Mouse (Mus musculus) CH12.LX (cell line): ENCODE data around the gene Amh. TPM values are rescaled to one million over a fixed set of nuclear protein-coding genes. Genes with fewer than 3 reads are reported as not detected.

Experiments
- DNase-seq: peaks from one replicate; pipeline ENCODE4 v3.0.0-alpha.2; 2013; ENCODE audit errors: extremely low read depth
- H3K27ac ChIP-seq: 2 replicates; pipeline ENCODE4 v1.5.1; 2012; ENCODE audit warnings: low read depth, mild to moderate bottlenecking, control low read depth, moderate library complexity; ENCODE audit not compliant: insufficient read depth
- H3K27me3 ChIP-seq: replicated peaks from 2 replicates; pipeline ENCODE3; 2012; ENCODE audit warnings: inconsistent platforms
- H3K36me3 ChIP-seq, 2 experiments: replicated peaks in 1 of 2; 2 replicates each; pipeline versions ENCODE3 to v1.6.1; 2012; ENCODE audit warnings: inconsistent platforms in 1 of 2, low read length in 1 of 2, mild to moderate bottlenecking in 1 of 2, mixed read lengths in 1 of 2, moderate library complexity in 1 of 2; ENCODE audit not compliant: control insufficient read depth in 1 of 2, insufficient read depth in 1 of 2
- H3K4me1 ChIP-seq, 2 experiments: 2 replicates each; pipeline ENCODE4 v1.6.1; 2012; ENCODE audit warnings: inconsistent platforms in 1 of 2, moderate library complexity in 1 of 2; ENCODE audit not compliant: insufficient read depth in 2 of 2, control insufficient read depth in 1 of 2
- H3K4me2 ChIP-seq: 2 replicates; pipeline ENCODE4 v1.6.1; 2012; ENCODE audit warnings: low read depth, mild to moderate bottlenecking, control low read depth; ENCODE audit not compliant: poor library complexity, insufficient read depth, severe bottlenecking
- H3K4me3 ChIP-seq, 3 experiments: fragments of 150-350 bp in 1 of 3; sonication (generic) in 1 of 3; replicated peaks in 1 of 3; 2 replicates each; pipeline versions ENCODE3 to v1.5.1; 2011 to 2012; ENCODE audit warnings: low read depth in 2 of 3, low read length in 2 of 3, mild to moderate bottlenecking in 2 of 3, moderate library complexity in 2 of 3, control low read depth in 1 of 3, improper control_type of control experiment in 1 of 3, inconsistent platforms in 1 of 3, mixed read lengths in 1 of 3; ENCODE audit not compliant: poor library complexity in 1 of 3
- H3K79me2 ChIP-seq: replicated peaks from 2 replicates; pipeline ENCODE4 v1.6.1; 2012; ENCODE audit warnings: mild to moderate bottlenecking, moderate library complexity; ENCODE audit not compliant: control insufficient read depth, poor library complexity, insufficient read depth, severe bottlenecking; ENCODE audit errors: extremely low read depth
- H3K9ac ChIP-seq: 2 replicates; pipeline ENCODE4 v1.6.1; 2012; ENCODE audit warnings: low read depth, mild to moderate bottlenecking, control low read depth, moderate library complexity; ENCODE audit not compliant: insufficient read depth
- H3K9me3 ChIP-seq: replicated peaks from 2 replicates; pipeline ENCODE3; 2012; ENCODE audit warnings: low read length, inconsistent platforms, mixed read lengths
- CHD1 ChIP-seq: IDR thresholded peaks from 2 replicates; pipeline ENCODE4 v1.6.1; 2012; ENCODE audit warnings: low read depth, low read length, improper control_type of control experiment, inconsistent platforms
- CHD2 ChIP-seq: IDR thresholded peaks from 2 replicates; pipeline ENCODE4 v1.6.1; 2011; ENCODE audit warnings: low read length, improper control_type of control experiment
- CTCF ChIP-seq, 2 experiments: IDR thresholded peaks in 1 of 2; conservative IDR thresholded peaks in 1 of 2; 2 replicates each; pipeline ENCODE4 v1.5.1; 2011 to 2012; ENCODE audit warnings: low read depth in 2 of 2, low read length in 2 of 2, improper control_type of control experiment in 1 of 2, inconsistent platforms in 1 of 2, mild to moderate bottlenecking in 1 of 2, moderate library complexity in 1 of 2
- E2F4 ChIP-seq: IDR thresholded peaks from 2 replicates; pipeline ENCODE4 v1.6.1; 2011; ENCODE audit warnings: low read depth, low read length, improper control_type of control experiment; ENCODE audit not compliant: insufficient replicate concordance
- ETS1 ChIP-seq: conservative IDR thresholded peaks from 2 replicates; pipeline ENCODE4 v1.6.1; 2012; ENCODE audit warnings: low read depth, mild to moderate bottlenecking, inconsistent platforms, low read length, improper control_type of control experiment, moderate library complexity
- HCFC1 ChIP-seq: IDR thresholded peaks from 2 replicates; pipeline ENCODE4 v1.6.1; 2012; ENCODE audit warnings: low read depth, mild to moderate bottlenecking, inconsistent platforms, low read length, improper control_type of control experiment
- MAFK ChIP-seq: IDR thresholded peaks from 2 replicates; pipeline ENCODE4 v1.6.1; 2011; ENCODE audit warnings: low read length, improper control_type of control experiment; ENCODE audit not compliant: insufficient replicate concordance
- MAX ChIP-seq: IDR thresholded peaks from 2 replicates; pipeline ENCODE4 v1.6.1; 2011; ENCODE audit warnings: low read length, improper control_type of control experiment
- MYC ChIP-seq: IDR thresholded peaks from 2 replicates; pipeline ENCODE4 v1.6.1; 2011; ENCODE audit warnings: low read depth, mild to moderate bottlenecking, improper control_type of control experiment, low read length
- NELFE ChIP-seq: IDR thresholded peaks from 2 replicates; pipeline ENCODE4 v1.6.1; 2011; ENCODE audit warnings: low read depth, low read length, improper control_type of control experiment
- NRF1 ChIP-seq: IDR thresholded peaks from 2 replicates; pipeline ENCODE4 v1.6.1; 2014; ENCODE audit warnings: low read depth, mild to moderate bottlenecking, inconsistent platforms, low read length, improper control_type of control experiment, moderate library complexity
- PAX5 ChIP-seq: IDR thresholded peaks from 2 replicates; pipeline ENCODE4 v1.6.1; 2012; ENCODE audit warnings: low read length, inconsistent platforms, mixed read lengths
- POLR2A ChIP-seq: IDR thresholded peaks from 2 replicates; pipeline ENCODE4 v1.6.1; 2011; ENCODE audit warnings: low read depth, mild to moderate bottlenecking, improper control_type of control experiment, low read length
- SIN3A ChIP-seq: IDR thresholded peaks from 2 replicates; pipeline ENCODE4 v1.6.1; 2012; ENCODE audit warnings: low read length, improper control_type of control experiment, inconsistent platforms
- TBP ChIP-seq: conservative IDR thresholded peaks from 2 replicates; pipeline ENCODE4 v1.6.1; 2011; ENCODE audit warnings: low read depth, low read length, improper control_type of control experiment
- TCF12 ChIP-seq: IDR thresholded peaks from 2 replicates; pipeline ENCODE4 v1.6.1; 2014; ENCODE audit warnings: low read depth, mild to moderate bottlenecking, inconsistent platforms, low read length, improper control_type of control experiment
- UBTF ChIP-seq: IDR thresholded peaks from 2 replicates; pipeline ENCODE4 v1.6.1; 2012; ENCODE audit warnings: low read depth, mild to moderate bottlenecking, inconsistent platforms, low read length, improper control_type of control experiment, moderate library complexity
- USF1 ChIP-seq: IDR thresholded peaks from 2 replicates; pipeline ENCODE4 v1.6.1; 2014; ENCODE audit warnings: low read depth, mild to moderate bottlenecking, inconsistent platforms, low read length, improper control_type of control experiment
- USF2 ChIP-seq: conservative IDR thresholded peaks from 2 replicates; pipeline ENCODE4 v1.6.1; 2011; ENCODE audit warnings: low read depth, low read length, improper control_type of control experiment
- ZC3H11A ChIP-seq: IDR thresholded peaks from 2 replicates; pipeline ENCODE4 v1.6.1; 2012; ENCODE audit warnings: low read depth, mild to moderate bottlenecking, inconsistent platforms, low read length, improper control_type of control experiment
- ZKSCAN1 ChIP-seq: IDR thresholded peaks from 2 replicates; pipeline ENCODE4 v1.6.1; 2012; ENCODE audit warnings: low read depth, inconsistent platforms, low read length, improper control_type of control experiment, borderline replicate concordance
- ZNF384 ChIP-seq: IDR thresholded peaks from 2 replicates; pipeline ENCODE4 v1.6.1; 2012; ENCODE audit warnings: low read depth, low read length, improper control_type of control experiment, inconsistent platforms
- dilution Hi-C: fragments of 300-500 bp; cut with MboI; formaldehyde crosslinking; loops from 2 replicates; pipeline ENCODE4 v1.14.3; 2020; ENCODE audit warnings: low sequenced_read_pairs; ENCODE audit not compliant: extremely low pct_unique_long_range_greater_than_20kb, extremely low pct_ligation_motif_present
- in situ Hi-C: fragments of 300-500 bp; cut with MboI; formaldehyde crosslinking; loops from 3 replicates; pipeline ENCODE4 v1.14.3; 2019; ENCODE audit warnings: low sequenced_read_pairs, low pct_ligation_motif_present, low pct_unique_long_range_greater_than_20kb, mixed read lengths
- polyA plus RNA-seq: library from polyadenylated mRNA; unstranded; fragments of >175 nt; gene quantifications from 2 replicates; pipeline ENCODE4 v1.2.1, GENCODE M21; 2012; ENCODE audit warnings: low read depth; ENCODE audit not compliant: insufficient read length
- total RNA-seq, 2 experiments: library from RNA; depleted of rRNA; stranded (reverse); fragments of 300-350 nt in 1 of 2; fragments of >200 nt in 1 of 2; gene quantifications; 2 replicates each; pipeline ENCODE4 v1.2.3; 2012 to 2014

The Amh gene
- total and polyA plus RNA-seq, 3 experiments, result 0.43 to 1.1 (median 0.59) TPM

- dilution Hi-C loops, result no loop called here
- TF ChIP-seq USF2 (no peak), MAFK (no peak), SIN3A (no peak), MAX (no peak), CHD2 (no peak), USF1 (no peak), ZKSCAN1 (no peak), NELFE (no peak), ZC3H11A (no peak), CHD1 (no peak), ZNF384 (no peak), HCFC1 (no peak)
- TF ChIP-seq, all 38 proteins: peak for 0
- peaks cover 4 to 48% of the 10 kb centered on the region in 2 experiments for H3K36me3 ChIP-seq
- DNase-seq, result no peak
- in situ Hi-C loops, result no loop called here
- H3K4me2 ChIP-seq, result no peak overlapping the region
- H3K27me3 ChIP-seq, result no peaks in the 10 kb centered on the region
- H3K9me3 ChIP-seq, result no peaks in the 10 kb centered on the region
- no peak overlapping the region for H3K27ac ChIP-seq
- no peak overlapping the region for H3K9ac ChIP-seq
- peaks cover 84% of the 10 kb centered on the region for H3K79me2 ChIP-seq
- H3K4me1 ChIP-seq, result peaks cover 30 to 67% of the 10 kb centered on the region in 2 experiments
- H3K4me3 ChIP-seq, result no peak overlapping the region
Observed at GRCm38 (mm10) chr10:80758651-80759050, 46.4 kb upstream of the Amh start.

DNA sequence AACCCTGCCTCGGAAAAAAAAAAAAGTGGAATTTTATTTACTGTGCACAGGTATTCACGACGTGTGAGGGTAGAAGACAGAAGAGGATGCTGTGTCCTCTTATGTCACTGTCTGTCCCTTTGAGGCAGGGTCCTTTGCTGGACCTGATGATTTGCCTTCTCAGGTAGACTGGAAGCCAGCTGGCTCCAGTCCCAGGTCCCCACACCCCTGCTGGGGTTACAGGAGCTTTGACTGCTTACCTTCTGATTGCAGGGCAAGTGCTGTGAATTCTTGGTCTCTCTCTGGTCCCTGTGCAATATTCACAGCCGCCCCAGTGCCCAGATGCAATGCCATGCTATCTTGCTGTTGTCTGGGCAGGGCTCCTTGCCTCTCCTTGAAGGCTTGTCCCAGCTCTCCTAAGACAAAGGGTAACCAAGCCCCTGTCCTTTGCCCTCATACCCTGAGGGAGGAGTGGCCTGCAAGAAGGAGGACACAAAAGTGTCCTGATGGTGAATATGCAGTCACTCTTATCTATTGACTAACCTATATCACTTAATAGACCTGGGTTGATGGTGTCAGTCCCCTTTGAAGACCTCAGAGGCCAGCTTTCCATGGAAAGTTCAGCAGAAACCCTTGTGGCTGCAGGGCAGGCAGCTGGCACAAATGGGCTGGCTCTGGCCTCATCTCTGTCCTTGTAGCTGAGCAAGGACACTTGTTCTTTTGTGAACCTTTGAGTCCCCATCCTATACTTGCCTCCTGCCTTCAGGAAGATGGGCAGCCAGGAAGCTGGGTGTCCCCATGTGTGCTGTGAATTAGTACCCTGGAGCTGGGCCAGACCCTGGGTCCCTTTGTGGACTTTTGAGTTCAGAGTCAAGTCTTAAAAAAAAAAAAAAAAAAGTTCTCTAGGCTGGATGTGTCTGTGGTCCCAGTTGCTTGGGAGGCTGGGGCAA is 44.2 kb upstream of the Amh start:
- Histone ChIP-seq H3K9ac (no peak overlapping the region), H3K9me3 (no peaks in the 10 kb centered on the region), H3K27ac (no peak overlapping the region), H3K4me2 (no peak overlapping the region)
- dilution Hi-C loops, result no loop called here
- DNase-seq, result no peak
- no peak for TF ChIP-seq NRF1
- no peak for TF ChIP-seq UBTF
- no peak for TF ChIP-seq SIN3A
- no peak for TF ChIP-seq ZC3H11A
- TF ChIP-seq CTCF (conservative IDR thresholded peaks at IDR 0.05 in 1 of 2, IDR thresholded peaks at IDR 0.05 in 1 of 2; ENCODE audit: low read depth in 2 of 2, low read length in 2 of 2), result no peak
- TF ChIP-seq TBP, result no peak
- TF ChIP-seq PAX5, result no peak
- no peak for TF ChIP-seq TCF12
- TF ChIP-seq POLR2A, result no peak
- TF ChIP-seq E2F4, result no peak
- no peak for TF ChIP-seq MYC
- TF ChIP-seq CHD2, result no peak
- TF ChIP-seq HCFC1, result no peak
- no peak for TF ChIP-seq ETS1
- no peak for TF ChIP-seq USF2
- TF ChIP-seq ZNF384, result no peak
- TF ChIP-seq, all 38 proteins: peak for 0
- Histone ChIP-seq H3K27me3 (no peaks in the 10 kb centered on the region), H3K79me2 (peaks cover 88% of the 10 kb centered on the region), H3K36me3 (peaks cover 15 to 70% of the 10 kb centered on the region in 2 experiments), H3K4me3 (no peak overlapping the region), H3K4me1 (peaks cover 30 to 62% of the 10 kb centered on the region in 2 experiments)
- in situ Hi-C loops, result loop anchor here (5.0 kb wide), 1 partner anchor 36 kb away; the partner anchor contains the start of genes Plekhj1 and Sf3a2
